Mouse (Mus musculus) liver, adult 2 months (tissue): Measurements from ENCODE around the gene Scaf1.

Experiments used
- CTCF ChIP-seq: fragments of 200-500 bp; IDR thresholded peaks from 2 replicates; pipeline ENCODE4 v1.5.1; 2011; ENCODE audit warnings: low read depth, low read length, control low read depth
- POLR2A ChIP-seq: fragments of 200-500 bp; IDR thresholded peaks from 2 replicates; pipeline ENCODE4 v1.6.1; 2011; ENCODE audit warnings: low read length, control low read depth; ENCODE audit not compliant: insufficient read depth; ENCODE audit errors: extremely low read depth

- no peak for TF ChIP-seq CTCF
- no peak for TF ChIP-seq POLR2A
Measured at GRCm38 (mm10) chr7:44966638-44967037, 49.5 kb downstream of the Scaf1 start.
